Mouse (Mus musculus): Measurements from ENCODE around the gene Endod1. TPM values are rescaled to one million over a fixed set of nuclear protein-coding genes. Genes with fewer than 3 reads are reported as not detected.

Endod1 gene
- 4.0 TPM for polyA plus RNA-seq (2012; fragmentation: generic; extraction: Trizol)
- long read RNA-seq, experiment 1, full-length matches to known transcripts = 8 of 12 reads
- long read RNA-seq, experiment 1, partial matches to known transcripts = 0 of 12 reads
- long read RNA-seq, experiment 1, other reads (novel, unspliced or antisense) = 4 of 12 reads
- long read RNA-seq, experiment 2, full-length matches to known transcripts = 147 of 154 reads
- long read RNA-seq, experiment 2, partial matches to known transcripts = 1 of 154 reads
- long read RNA-seq, experiment 2, other reads (novel, unspliced or antisense) = 6 of 154 reads

GRCm38 (mm10) chr9:14381353-14382055 is at the start of gene Endod1:
Endod1 (minus strand) TSS chr9:14381507.
- Histone ChIP-seq H3K79me2 (ENCODE audit: control insufficient read depth, insufficient read depth) (no peaks in the 10 kb centered on the region), H3ac (ENCODE audit: control insufficient read depth, insufficient read length, low read depth) (peak within 1 kb of the TSS; percentile 74), H3K27me3 (ENCODE audit: control insufficient read depth, insufficient read depth, insufficient read length) (no peaks in the 10 kb centered on the region), H3K4me3 (ENCODE audit: insufficient read depth, poor library complexity, severe bottlenecking) (peak within 1 kb of the TSS; percentile 44), H3K36me3 (ENCODE audit: control insufficient read depth, insufficient read depth) (no peaks in the 10 kb centered on the region), H3K79me3 (ENCODE audit: low read depth) (no peaks in the 10 kb centered on the region)
- no peak for TF ChIP-seq MAX (IDR thresholded peaks at IDR 0.05)
- no peak for TF ChIP-seq USF1 (IDR thresholded peaks at IDR 0.05; ENCODE audit: low read depth)
- TF ChIP-seq CEBPB (IDR thresholded peaks at IDR 0.05; ENCODE audit: low read depth) = no peak
- no peak for TF ChIP-seq MYOG (IDR thresholded peaks at IDR 0.05; ENCODE audit: control insufficient read depth, extremely low read depth, insufficient read length)
- TF ChIP-seq FOSL1 (IDR thresholded peaks at IDR 0.05; ENCODE audit: insufficient read depth, low read length, poor library complexity, severe bottlenecking) = no peak
- no peak for TF ChIP-seq MYOD1 (IDR thresholded peaks at IDR 0.05; ENCODE audit: control insufficient read depth, insufficient read length, low read depth)
- no peak for TF ChIP-seq CTCF (IDR thresholded peaks at IDR 0.05; ENCODE audit: control insufficient read depth, insufficient read depth, insufficient read length)

GRCm38 (mm10) chr9:14409153-14409552 is 27.8 kb upstream of the Endod1 start:
- Histone ChIP-seq H3K79me2 (ENCODE audit: control insufficient read depth, insufficient read depth) (no peaks in the 10 kb centered on the region), H3K4me3 (ENCODE audit: insufficient read depth, poor library complexity, severe bottlenecking) (no peak overlapping the region), H3K79me3 (ENCODE audit: low read depth) (no peaks in the 10 kb centered on the region), H3K27me3 (ENCODE audit: control insufficient read depth, insufficient read depth, insufficient read length) (no peaks in the 10 kb centered on the region), H3K36me3 (ENCODE audit: control insufficient read depth, insufficient read depth) (no peaks in the 10 kb centered on the region), H3ac (ENCODE audit: control insufficient read depth, insufficient read length, low read depth) (no peak overlapping the region)
- TF ChIP-seq CTCF (IDR thresholded peaks at IDR 0.05; ENCODE audit: control insufficient read depth, insufficient read depth, insufficient read length) = no peak
- no peak for TF ChIP-seq MYOD1 (IDR thresholded peaks at IDR 0.05; ENCODE audit: control insufficient read depth, insufficient read length, low read depth)
- no peak for TF ChIP-seq USF1 (IDR thresholded peaks at IDR 0.05; ENCODE audit: low read depth)
- TF ChIP-seq MAX (IDR thresholded peaks at IDR 0.05) = no peak
- no peak for TF ChIP-seq MYOG (IDR thresholded peaks at IDR 0.05; ENCODE audit: control insufficient read depth, extremely low read depth, insufficient read length)
- no peak for TF ChIP-seq FOSL1 (IDR thresholded peaks at IDR 0.05; ENCODE audit: insufficient read depth, low read length, poor library complexity, severe bottlenecking)
- no peak for TF ChIP-seq CEBPB (IDR thresholded peaks at IDR 0.05; ENCODE audit: low read depth)

DNA sequence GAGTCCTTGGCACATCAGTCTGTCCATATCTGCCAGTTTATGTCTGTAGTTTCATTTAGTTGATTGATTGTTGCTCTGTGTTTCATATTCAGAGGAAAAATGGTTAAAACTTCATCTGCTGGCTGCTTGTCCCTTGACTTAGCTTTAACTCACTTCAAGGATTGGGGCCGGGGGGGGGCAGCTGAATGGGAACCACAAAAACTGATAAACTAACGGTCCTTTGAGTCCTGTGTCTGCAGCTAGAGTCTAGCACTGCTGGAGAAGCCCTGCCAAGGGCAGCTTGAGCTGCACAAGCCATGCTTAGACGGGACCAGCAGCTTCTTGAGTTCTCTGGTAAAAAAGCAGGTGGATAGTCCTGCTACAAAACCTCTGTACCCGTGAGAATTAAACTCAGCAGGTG is 26.7 kb upstream of the Endod1 start:
- Histone ChIP-seq H3K27me3 (ENCODE audit: control insufficient read depth, insufficient read depth, insufficient read length) (no peaks in the 10 kb centered on the region), H3K79me3 (ENCODE audit: low read depth) (no peaks in the 10 kb centered on the region), H3K36me3 (ENCODE audit: control insufficient read depth, insufficient read depth) (no peaks in the 10 kb centered on the region), H3ac (ENCODE audit: control insufficient read depth, insufficient read length, low read depth) (no peak overlapping the region), H3K4me3 (ENCODE audit: insufficient read depth, poor library complexity, severe bottlenecking) (no peak overlapping the region), H3K79me2 (ENCODE audit: control insufficient read depth, insufficient read depth) (no peaks in the 10 kb centered on the region)
- no peak for TF ChIP-seq MYOD1 (IDR thresholded peaks at IDR 0.05; ENCODE audit: control insufficient read depth, insufficient read length, low read depth)
- TF ChIP-seq CEBPB (IDR thresholded peaks at IDR 0.05; ENCODE audit: low read depth) = no peak
- no peak for TF ChIP-seq MYOG (IDR thresholded peaks at IDR 0.05; ENCODE audit: control insufficient read depth, extremely low read depth, insufficient read length)
- no peak for TF ChIP-seq MAX (IDR thresholded peaks at IDR 0.05)

DNA sequence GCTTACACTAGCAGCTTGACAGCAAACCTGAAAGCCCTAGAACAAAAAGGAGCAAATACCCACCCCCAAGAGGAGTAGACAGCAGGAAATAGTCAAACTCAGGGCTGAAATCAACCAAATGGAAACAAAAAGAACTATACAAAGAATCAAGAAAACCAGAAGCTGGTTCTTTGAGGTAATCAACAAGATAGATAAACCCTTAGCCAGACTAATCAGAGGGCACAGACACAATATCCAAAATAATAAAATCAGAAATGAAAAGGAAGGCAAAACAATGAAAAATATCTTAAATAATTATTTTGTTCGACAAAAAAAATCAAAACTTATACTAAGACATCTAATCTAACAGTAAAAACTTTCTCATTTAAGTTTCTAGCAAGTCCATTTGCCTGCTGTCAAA is 24.7 kb upstream of the Endod1 start:
- Histone ChIP-seq H3K27me3 (ENCODE audit: control insufficient read depth, insufficient read depth, insufficient read length) (no peaks in the 10 kb centered on the region), H3K79me2 (ENCODE audit: control insufficient read depth, insufficient read depth) (no peaks in the 10 kb centered on the region), H3K36me3 (ENCODE audit: control insufficient read depth, insufficient read depth) (no peaks in the 10 kb centered on the region), H3ac (ENCODE audit: control insufficient read depth, insufficient read length, low read depth) (no peak overlapping the region), H3K79me3 (ENCODE audit: low read depth) (no peaks in the 10 kb centered on the region), H3K4me3 (ENCODE audit: insufficient read depth, poor library complexity, severe bottlenecking) (no peak overlapping the region)
- TF ChIP-seq MYOD1 (IDR thresholded peaks at IDR 0.05; ENCODE audit: control insufficient read depth, insufficient read length, low read depth) (no peak), FOSL1 (IDR thresholded peaks at IDR 0.05; ENCODE audit: insufficient read depth, low read length, poor library complexity, severe bottlenecking) (no peak), USF1 (IDR thresholded peaks at IDR 0.05; ENCODE audit: low read depth) (no peak), MAX (IDR thresholded peaks at IDR 0.05) (no peak), MYOG (IDR thresholded peaks at IDR 0.05; ENCODE audit: control insufficient read depth, extremely low read depth, insufficient read length) (no peak), CEBPB (IDR thresholded peaks at IDR 0.05; ENCODE audit: low read depth) (no peak)

DNA sequence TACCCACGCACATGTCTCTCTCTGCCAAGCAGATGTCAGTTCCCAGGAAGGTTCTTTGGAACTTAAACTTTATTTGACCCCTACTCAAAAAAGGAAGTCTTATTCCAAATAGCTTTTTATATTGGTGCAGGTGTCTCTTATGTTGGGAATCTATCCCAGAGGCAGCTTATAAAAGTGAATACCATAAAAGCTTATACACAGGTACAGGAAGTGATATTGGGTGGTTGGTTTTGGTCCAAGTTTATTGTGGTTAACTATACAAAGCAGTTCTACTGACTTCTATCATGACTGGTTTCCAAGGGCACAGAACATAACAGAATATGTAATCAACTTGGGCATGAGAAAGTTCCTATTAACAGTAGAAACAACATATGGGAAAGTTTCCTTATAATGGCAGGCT is 20.8 kb upstream of the Endod1 start:
- Histone ChIP-seq H3K79me2 (ENCODE audit: control insufficient read depth, insufficient read depth) (no peaks in the 10 kb centered on the region), H3K4me3 (ENCODE audit: insufficient read depth, poor library complexity, severe bottlenecking) (no peak overlapping the region), H3K79me3 (ENCODE audit: low read depth) (no peaks in the 10 kb centered on the region), H3K36me3 (ENCODE audit: control insufficient read depth, insufficient read depth) (no peaks in the 10 kb centered on the region), H3K27me3 (ENCODE audit: control insufficient read depth, insufficient read depth, insufficient read length) (no peaks in the 10 kb centered on the region), H3ac (ENCODE audit: control insufficient read depth, insufficient read length, low read depth) (no peak overlapping the region)
- TF ChIP-seq MYOD1 (IDR thresholded peaks at IDR 0.05; ENCODE audit: control insufficient read depth, insufficient read length, low read depth) (no peak), FOSL1 (IDR thresholded peaks at IDR 0.05; ENCODE audit: insufficient read depth, low read length, poor library complexity, severe bottlenecking) (no peak), USF1 (IDR thresholded peaks at IDR 0.05; ENCODE audit: low read depth) (no peak), CTCF (IDR thresholded peaks at IDR 0.05; ENCODE audit: control insufficient read depth, insufficient read depth, insufficient read length) (no peak), MYOG (IDR thresholded peaks at IDR 0.05; ENCODE audit: control insufficient read depth, extremely low read depth, insufficient read length) (no peak), CEBPB (IDR thresholded peaks at IDR 0.05; ENCODE audit: low read depth) (no peak), MAX (IDR thresholded peaks at IDR 0.05) (no peak)
